In the genomic region with DNA sequence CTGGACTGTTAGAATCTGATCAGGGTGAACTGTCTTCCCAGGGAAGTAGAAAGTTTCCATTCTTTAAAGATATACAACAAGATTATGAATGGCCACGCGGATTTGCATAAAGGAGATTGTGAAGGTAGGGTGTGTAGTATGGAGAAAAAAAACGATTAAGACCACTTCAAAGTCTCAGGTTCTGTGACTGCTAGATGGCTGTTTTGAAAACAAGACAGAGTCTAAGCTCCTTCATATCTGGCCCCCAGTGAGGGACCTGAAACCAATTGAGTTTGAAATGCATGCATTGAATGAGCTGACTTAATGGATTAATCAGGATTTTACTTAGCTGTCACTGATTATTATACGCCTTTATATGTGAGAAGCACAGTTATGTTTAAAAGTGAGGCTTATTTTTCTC, we compare ENCODE assay signal across 20 mouse cellular contexts.
"Had no signal": no experiment of that assay in that cellular context is flagged by ENCODE, and none has a peak within 500 bp of the region (broad histone marks: within the 10 kb centered on the region; RNA-seq: fewer than 3 reads in every experiment).

No protein-coding gene starts in this region.

- H3K4me2 ChIP-seq: liver, embryonic 11.5 days; liver, embryonic 13.5 days; liver, embryonic 15.5 days; lung, embryonic 15.5 days; neural tube, embryonic 13.5 days; neural tube, embryonic 15.5 days had no signal

- DNase-seq: liver; liver, embryonic 13.5 days; liver, postnatal 0 days; lung, adult 2 months; lung, postnatal 10 days; lung, postnatal 4 days; retina, postnatal 1 day; right cerebral cortex, adult 18-20 months; right cerebral cortex, postnatal 25 days; right cerebral cortex, postnatal 4 days; spleen, adult 18-20 months; thymus, adult 18-20 months; thymus, postnatal 25 days; thymus, postnatal 4 days had no signal

- H3K9ac ChIP-seq: liver, embryonic 13.5 days; liver, embryonic 15.5 days; liver, postnatal 0 days; lung, embryonic 15.5 days; neural tube, embryonic 13.5 days; neural tube, embryonic 15.5 days had no signal

- H3K4me1 ChIP-seq: liver, embryonic 13.5 days; liver, embryonic 15.5 days; neural tube, embryonic 13.5 days; neural tube, embryonic 15.5 days had no signal

- H3K4me3 ChIP-seq: liver, embryonic 13.5 days; liver, embryonic 15.5 days; lung, embryonic 15.5 days; myocyte; neural tube, embryonic 13.5 days; neural tube, embryonic 15.5 days had no signal

- H3K27me3 ChIP-seq: liver, embryonic 13.5 days; liver, embryonic 15.5 days; lung, embryonic 15.5 days; neural tube, embryonic 13.5 days; neural tube, embryonic 15.5 days had no signal

- ATAC-seq: liver, postnatal 0 days had no signal

- H3K36me3 ChIP-seq: liver, embryonic 13.5 days; liver, embryonic 15.5 days; lung, embryonic 15.5 days; neural tube, embryonic 13.5 days; neural tube, embryonic 15.5 days had no signal

- H3K27ac ChIP-seq: liver, embryonic 13.5 days; liver, embryonic 15.5 days; lung, embryonic 15.5 days; neural tube, embryonic 13.5 days; neural tube, embryonic 15.5 days had no signal

- H3K9me3 ChIP-seq: liver, embryonic 13.5 days; liver, embryonic 15.5 days; lung, embryonic 15.5 days; neural tube, embryonic 13.5 days; neural tube, embryonic 15.5 days had no signal
